Mouse (Mus musculus) liver, embryonic 14.5 days (tissue): ENCODE data around the gene Hmga1.

ENCODE experiments used
- CTCF ChIP-seq: IDR thresholded peaks from 2 replicates; pipeline ENCODE4 v1.5.1; 2016; ENCODE audit warnings: antibody characterized with exemption, low read depth, control low read depth
- EP300 ChIP-seq: IDR thresholded peaks from 2 replicates; pipeline ENCODE4 v1.6.1; 2016; ENCODE audit warnings: antibody characterized with exemption, low read depth

GRCm38 (mm10) chr17:27592565-27592910 lies 36.2 kb downstream of the Hmga1 start:
- TF ChIP-seq CTCF (no peak), EP300 (no peak)
